Mouse (Mus musculus) A20 (cell line): ENCODE measurements around the gene Clasp1.
"Not testable (repeated sequence)": the region's sequence is repeated elsewhere in the genome, so short reads cannot be mapped to it uniquely, and the experiment has no call there.

Source experiments
- DNase-seq: peaks from one replicate; pipeline ENCODE4 v3.0.0-alpha.2; 2011; ENCODE audit warnings: low read depth, low spot score

Gene Clasp1

GRCm38 (mm10) chr1:118580174-118580702, 191.4 kb downstream of the Clasp1 start:
- DNase-seq = no peak

GRCm38 (mm10) chr1:118581179-118581578, 192.3 kb downstream of the Clasp1 start:
- no peak for DNase-seq

- no peak for DNase-seq
Observed at GRCm38 (mm10) chr1:118589721-118590120, 200.9 kb downstream of the Clasp1 start.

- peak; percentile 12 for DNase-seq
Observed at GRCm38 (mm10) chr1:118592933-118593332, 204.1 kb downstream of the Clasp1 start.

GRCm38 (mm10) chr1:118595395-118595794, 206.5 kb downstream of the Clasp1 start:
- DNase-seq = no peak

GRCm38 (mm10) chr1:118597475-118598213, 208.8 kb downstream of the Clasp1 start:
- no peak for DNase-seq

- DNase-seq = no peak
Observed at GRCm38 (mm10) chr1:118598339-118598738, 209.5 kb downstream of the Clasp1 start.

GRCm38 (mm10) chr1:118613631-118614183, 224.8 kb downstream of the Clasp1 start:
- DNase-seq = no peak

GRCm38 (mm10) chr1:118621055-118621454, 232.2 kb downstream of the Clasp1 start:
- DNase-seq = not testable (repeated sequence)

GRCm38 (mm10) chr1:118622857-118623256, 234.0 kb downstream of the Clasp1 start:
- no peak for DNase-seq

- DNase-seq = no peak
Observed at GRCm38 (mm10) chr1:118625461-118625860, 236.6 kb downstream of the Clasp1 start.

GRCm38 (mm10) chr1:118625921-118626320, 237.1 kb downstream of the Clasp1 start:
- no peak for DNase-seq

- DNase-seq = no peak
Observed at GRCm38 (mm10) chr1:118626452-118626851, 237.6 kb downstream of the Clasp1 start.

GRCm38 (mm10) chr1:118627781-118628464, 239.1 kb downstream of the Clasp1 start, which contains the start of gene Tfcp2l1:
Gene Tfcp2l1 (plus strand): TSS chr1:118627945.
- peak; percentile 54 for DNase-seq

GRCm38 (mm10) chr1:118633415-118633980, 244.6 kb downstream of the Clasp1 start:
- peak; percentile 86 for DNase-seq

GRCm38 (mm10) chr1:118642296-118642999, 253.6 kb downstream of the Clasp1 start:
- DNase-seq = no peak

- DNase-seq = no peak
Observed at GRCm38 (mm10) chr1:118643138-118643979, 254.5 kb downstream of the Clasp1 start.

- no peak for DNase-seq
Observed at GRCm38 (mm10) chr1:118645701-118646100, 256.8 kb downstream of the Clasp1 start.

- no peak for DNase-seq
Observed at GRCm38 (mm10) chr1:118648015-118648414, 259.2 kb downstream of the Clasp1 start.
